In the genomic region with DNA sequence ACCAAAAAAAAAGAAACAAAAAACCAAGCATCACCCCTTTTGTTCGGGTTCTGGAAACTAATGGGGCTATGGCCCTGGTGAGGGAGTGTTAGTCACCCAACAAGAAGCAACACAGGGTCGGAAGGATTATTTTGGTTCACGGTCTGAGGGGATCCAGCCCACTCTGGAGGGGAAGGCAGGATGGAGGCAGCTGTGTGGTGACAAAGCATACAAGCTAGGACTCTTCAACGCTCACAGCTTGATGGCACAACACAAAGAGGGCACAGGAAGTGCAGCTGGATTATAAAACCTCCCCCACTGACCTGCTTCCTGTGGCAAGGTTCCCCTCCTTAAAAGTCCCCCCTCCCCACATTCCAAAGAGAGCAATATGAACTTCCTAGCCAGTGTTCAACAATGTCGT, we compare ENCODE assay signal across 19 mouse cellular contexts. TPM values are rescaled to one million over a fixed set of nuclear protein-coding genes. Genes with fewer than 3 reads are reported as not detected.
DNase-seq lines count a peak whose midpoint lies in the region; ATAC-seq lines count a peak whose summit lies in the region.
"Had no signal": no experiment of that assay in that cellular context is flagged by ENCODE, and none has a peak within 500 bp of the region (broad histone marks: within the 10 kb centered on the region; RNA-seq: fewer than 3 reads in every experiment).

No protein-coding gene starts in this region.

- H3K27me3 ChIP-seq in lung, embryonic 16.5 days (ENCODE audit: control insufficient read depth, insufficient read depth, low read depth, low read length), result no peaks in the 10 kb centered on the region
- H3K27me3 ChIP-seq in embryonic facial prominence, embryonic 10.5 days (replicated peaks; ENCODE audit: low read depth, poor library complexity, severe bottlenecking), result no peaks in the 10 kb centered on the region
- H3K27me3 ChIP-seq: CH12.LX; embryonic facial prominence, embryonic 12.5 days; forebrain, embryonic 15.5 days; hindbrain, embryonic 12.5 days had no signal

- H3K27ac ChIP-seq in lung, embryonic 16.5 days (ENCODE audit: low read length), result peak overlapping the region; percentile 48; the same call in 1 of the 2 replicates
- 0 out of 2 replicates have a peak overlapping the region, but pooled peaks have one; percentile 1 for H3K27ac ChIP-seq in embryonic facial prominence, embryonic 10.5 days (replicated peaks)
- H3K27ac ChIP-seq: embryonic facial prominence, embryonic 12.5 days; forebrain, embryonic 15.5 days; heart, embryonic 10.5 days; hindbrain, embryonic 12.5 days had no signal

- H3K4me2 ChIP-seq in lung, embryonic 16.5 days (ENCODE audit: low read depth, low read length), result no peak overlapping the region
- H3K4me2 ChIP-seq: embryonic facial prominence, embryonic 12.5 days; forebrain, embryonic 15.5 days; hindbrain, embryonic 12.5 days had no signal

- 36% methylated on average over 5 of the region's 5 CpGs for WGBS in lung, embryonic 16.5 days
- 65% methylated on average over 5 of the region's 5 CpGs for WGBS in embryonic facial prominence, embryonic 10.5 days

- ATAC-seq in lung, embryonic 16.5 days (ENCODE audit: low read depth), result peak; percentile 70
- ATAC-seq: forebrain, embryonic 15.5 days had no signal

- no peak overlapping the region for H3K9ac ChIP-seq in lung, embryonic 16.5 days (ENCODE audit: low read length)
- H3K9ac ChIP-seq: embryonic facial prominence, embryonic 12.5 days; forebrain, embryonic 15.5 days; hindbrain, embryonic 12.5 days had no signal

- no peaks in the 10 kb centered on the region for H3K36me3 ChIP-seq in lung, embryonic 16.5 days (ENCODE audit: control insufficient read depth, insufficient read depth, low read length)
- no peaks in the 10 kb centered on the region for H3K36me3 ChIP-seq in embryonic facial prominence, embryonic 10.5 days (replicated peaks)
- H3K36me3 ChIP-seq: embryonic facial prominence, embryonic 12.5 days; forebrain, embryonic 15.5 days; heart, embryonic 10.5 days; hindbrain, embryonic 12.5 days had no signal

- peaks cover 11% of the 10 kb centered on the region for H3K4me1 ChIP-seq in lung, embryonic 16.5 days (replicated peaks; ENCODE audit: control insufficient read depth, insufficient read depth, low read length)
- H3K4me1 ChIP-seq in embryonic facial prominence, embryonic 10.5 days, result peaks cover 13% of the 10 kb centered on the region
- H3K4me1 ChIP-seq: embryonic facial prominence, embryonic 12.5 days; forebrain, embryonic 15.5 days; hindbrain, embryonic 12.5 days had no signal

- no peaks in the 10 kb centered on the region for H3K9me3 ChIP-seq in lung, embryonic 16.5 days (ENCODE audit: control insufficient read depth, low read length)
- H3K9me3 ChIP-seq in embryonic facial prominence, embryonic 10.5 days, result no peaks in the 10 kb centered on the region
- H3K9me3 ChIP-seq: embryonic facial prominence, embryonic 12.5 days; forebrain, embryonic 15.5 days; heart, embryonic 10.5 days; hindbrain, embryonic 12.5 days had no signal

- DNase-seq in lung, adult 18-20 months, result no peak
- DNase-seq in ES-CJ7 (ENCODE audit: low read depth, low spot score), result peak; percentile 8
- no peak for DNase-seq in embryonic facial prominence, embryonic 10.5 days (ENCODE audit: low spot score)
- peak; percentile 21 for DNase-seq in thymus, postnatal 4 days
- DNase-seq in left cerebral cortex, adult 9 months (ENCODE audit: low spot score in 2 of 2), result no peak
- DNase-seq: adrenal gland, adult 8-10 months; adrenal gland, postnatal 36 days; cerebellum, adult 2 months; cerebellum, postnatal 10 days; embryo, embryonic 11 days; heart, adult 18-20 months; heart, postnatal 10 days; heart, postnatal 4 days had no signal

- no peak overlapping the region for H3K4me3 ChIP-seq in lung, embryonic 16.5 days (ENCODE audit: low read length)
- no peak overlapping the region for H3K4me3 ChIP-seq in embryonic facial prominence, embryonic 10.5 days
- H3K4me3 ChIP-seq: embryonic facial prominence, embryonic 12.5 days; forebrain, embryonic 15.5 days; heart, embryonic 10.5 days; hindbrain, embryonic 12.5 days had no signal

RNA-seq across cellular contexts. Expression of a gene that starts 44.2 kb away (rescaled TPM):
- 29.0 and 31.3 TPM in 2 replicates for polyA plus RNA-seq in lung, embryonic 16.5 days (2015; fragmentation: Nextera tagmentation; extraction: Ambion mirVana)
- 4.4 and 5.2 TPM in 2 replicates for polyA plus RNA-seq in embryonic facial prominence, embryonic 10.5 days (2016; fragmentation: Nextera tagmentation; extraction: Ambion mirVana)

Comparison
In these comparisons a context has a peak if more than half of its experiments do, and no peak if none do; other contexts are left out.
1. DNase-seq: peak in ES-CJ7 (single experiment) and thymus, postnatal 4 days (single experiment); none in lung, adult 18-20 months (0 of 2), embryonic facial prominence, embryonic 10.5 days (single experiment) and left cerebral cortex, adult 9 months (0 of 2).